Mouse (Mus musculus) ES-E14 (cell line): ENCODE data around the gene Gsta2. TPM values are rescaled to one million over a fixed set of nuclear protein-coding genes. Genes with fewer than 3 reads are reported as not detected.
"Not testable (repeated sequence)": the region's sequence is repeated elsewhere in the genome, so short reads cannot be mapped to it uniquely, and the experiment has no call there.

Experiments
- DNase-seq: peaks from one replicate; pipeline ENCODE4 v3.0.0-alpha.2; 2013; ENCODE audit warnings: low read depth, low spot score
- H3K27ac ChIP-seq: 2 replicates; pipeline ENCODE4 v1.5.1; 2012; ENCODE audit warnings: low read depth, mild to moderate bottlenecking, low read length, moderate library complexity, mixed read lengths; ENCODE audit not compliant: poor library complexity, insufficient read depth, severe bottlenecking
- H3K36me3 ChIP-seq: 2 replicates; pipeline ENCODE4 v1.6.1; 2012; ENCODE audit warnings: mild to moderate bottlenecking, low read length, moderate library complexity, mixed read lengths; ENCODE audit not compliant: control insufficient read depth, poor library complexity, insufficient read depth, severe bottlenecking
- H3K4me1 ChIP-seq, 2 experiments: fragments of 150-350 bp in 1 of 2; sonication (generic) in 1 of 2; 2 replicates each; pipeline ENCODE4 v1.6.1; 2012; ENCODE audit warnings: low read length in 2 of 2, mild to moderate bottlenecking in 1 of 2, mixed read lengths in 1 of 2; ENCODE audit not compliant: control insufficient read depth in 2 of 2, insufficient read depth in 2 of 2, poor library complexity in 1 of 2
- H3K4me3 ChIP-seq, 2 experiments: fragments of 150-350 bp in 1 of 2; sonication (generic) in 1 of 2; 2 replicates each; pipeline ENCODE4 v1.5.1; 2012; ENCODE audit warnings: low read length in 2 of 2, low read depth in 1 of 2, mild to moderate bottlenecking in 1 of 2, mixed read lengths in 1 of 2; ENCODE audit not compliant: insufficient read depth in 1 of 2, poor library complexity in 1 of 2, severe bottlenecking in 1 of 2
- H3K9ac ChIP-seq: 2 replicates; pipeline ENCODE4 v1.6.1; 2012; ENCODE audit warnings: low read depth, mild to moderate bottlenecking, low read length, mixed read lengths; ENCODE audit not compliant: poor library complexity, insufficient read depth, severe bottlenecking
- H3K9me3 ChIP-seq: fragments of 150-350 bp; sonication (generic); 2 replicates; pipeline ENCODE4 v1.6.1; 2012; ENCODE audit warnings: low read depth, mild to moderate bottlenecking, low read length; ENCODE audit not compliant: control insufficient read depth, insufficient read depth
- CHD2 ChIP-seq: IDR thresholded peaks from 2 replicates; pipeline ENCODE4 v1.6.1; 2014; ENCODE audit warnings: mild to moderate bottlenecking, low read depth, low read length, inconsistent platforms
- HCFC1 ChIP-seq: IDR thresholded peaks from 2 replicates; pipeline ENCODE4 v1.6.1; 2012; ENCODE audit warnings: low read length, inconsistent platforms, borderline replicate concordance; ENCODE audit not compliant: insufficient read depth
- MAFK ChIP-seq: IDR thresholded peaks from 2 replicates; pipeline ENCODE4 v1.6.1; 2014; ENCODE audit warnings: mild to moderate bottlenecking, low read depth, low read length, inconsistent platforms; ENCODE audit not compliant: insufficient read depth
- ZC3H11A ChIP-seq: IDR thresholded peaks from 2 replicates; pipeline ENCODE4 v1.6.1; 2012; ENCODE audit warnings: low read depth, mild to moderate bottlenecking, inconsistent platforms, low read length, borderline replicate concordance
- ZNF384 ChIP-seq: IDR thresholded peaks from 2 replicates; pipeline ENCODE4 v1.6.1; 2012; ENCODE audit warnings: low read depth, low read length, inconsistent platforms
- in situ Hi-C, 2 experiments: fragments of 600-800 bp; cut with MboI; formaldehyde crosslinking; loops; one replicate each; pipeline ENCODE4 v1.15.1; 2025; ENCODE audit warnings: low sequenced_read_pairs in 2 of 2, inconsistent platforms in 1 of 2; ENCODE audit not compliant: unreplicated experiment in 2 of 2
- total RNA-seq: library from RNA; depleted of rRNA; stranded (reverse); fragments of 300-350 nt; gene quantifications from 2 replicates; pipeline ENCODE4 v1.2.3, GENCODE M21; 2012

Gene Gsta2
- total RNA-seq, 1 experiment: not detected

DNA sequence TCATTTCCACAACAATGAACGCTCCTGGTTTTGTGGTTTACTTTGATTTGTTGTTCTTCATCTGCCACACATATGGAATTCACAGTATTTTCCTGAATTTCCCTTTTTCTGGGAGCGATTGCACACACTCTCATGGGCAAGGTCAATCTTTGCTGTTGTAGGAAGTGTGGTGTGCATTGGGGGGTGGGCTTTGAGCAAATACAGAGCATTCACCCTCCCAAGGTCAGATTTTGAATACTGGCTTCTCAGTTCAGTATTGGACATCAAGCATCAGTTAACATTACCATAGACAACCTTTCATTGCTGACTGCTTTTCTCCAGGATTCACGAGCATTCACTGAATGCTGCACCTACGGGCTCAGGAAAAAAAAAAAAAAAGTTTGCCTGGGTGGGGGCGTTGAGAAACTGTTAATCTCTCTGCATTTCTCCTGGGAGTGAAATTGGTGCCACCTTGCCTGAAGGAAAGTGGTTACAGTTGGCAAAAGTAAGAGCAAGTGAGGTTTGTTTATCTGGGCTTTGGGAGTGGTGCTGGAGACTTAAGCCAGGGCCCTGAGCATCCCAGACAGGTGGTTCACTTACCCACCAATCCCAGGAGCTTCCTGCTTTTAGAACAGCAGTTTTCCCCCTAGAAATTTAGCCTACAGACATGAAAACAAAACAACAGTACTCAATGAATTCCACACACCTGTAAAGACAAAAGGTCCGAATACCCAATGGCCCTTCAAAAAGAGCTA, 4.3 kb upstream of the Gsta2 start:
- Histone ChIP-seq H3K9me3 (no peaks in the 10 kb centered on the region), H3K4me3 (no peak overlapping the region; a peak in 1 of 4 replicates), H3K9ac (0 out of 2 replicates have a peak overlapping the region, but pooled peaks have one; percentile 12), H3K4me1 (peaks cover 7 to 16% of the 10 kb centered on the region in 2 experiments), H3K27ac (peak overlapping the region; percentile 89), H3K36me3 (no peaks in the 10 kb centered on the region)
- in situ Hi-C loops: loop anchor here in 1 of 2 experiments (5.0 kb wide), 1 partner anchor 32 kb away; no protein-coding TSS in a partner anchor
- no peak for DNase-seq
- no peak for TF ChIP-seq ZC3H11A
- TF ChIP-seq ZNF384: peak; percentile 95

GRCm38 (mm10) chr9:78358053-78358452, 2.5 kb upstream of the Gsta2 start:
- Histone ChIP-seq H3K36me3 (no peaks in the 10 kb centered on the region), H3K9me3 (no peaks in the 10 kb centered on the region), H3K4me1 (peaks cover 7 to 16% of the 10 kb centered on the region in 2 experiments), H3K4me3 (no peak overlapping the region), H3K27ac (no peak overlapping the region), H3K9ac (no peak overlapping the region)
- peak; percentile 98 for DNase-seq
- in situ Hi-C loops: loop anchor here in 1 of 2 experiments (5.0 kb wide), 1 partner anchor 34 kb away; no protein-coding TSS in a partner anchor
- peak; percentile 69; the same call in 1 of the 2 replicates for TF ChIP-seq ZC3H11A
- TF ChIP-seq CHD2: no peak
- no peak for TF ChIP-seq HCFC1
- TF ChIP-seq MAFK: no peak
- no peak for TF ChIP-seq ZNF384

- no peak overlapping the region for H3K27ac ChIP-seq
- H3K4me1 ChIP-seq: peaks cover 0 to 10% of the 10 kb centered on the region in 2 experiments; a peak in 2 of 4 replicates
- in situ Hi-C loops: loop anchor here in 1 of 2 experiments (5.0 kb wide), 1 partner anchor 37 kb away; no protein-coding TSS in a partner anchor
- no peak for TF ChIP-seq CHD2
- no peak for TF ChIP-seq ZC3H11A
- TF ChIP-seq ZNF384: no peak
- TF ChIP-seq HCFC1: no peak
- TF ChIP-seq MAFK: no peak
- H3K9ac ChIP-seq: no peak overlapping the region
- H3K36me3 ChIP-seq: no peaks in the 10 kb centered on the region
- H3K4me3 ChIP-seq: no peak overlapping the region
- no peak for DNase-seq
- H3K9me3 ChIP-seq: no peaks in the 10 kb centered on the region
Observed at GRCm38 (mm10) chr9:78354665-78355578, 666 bp downstream of the Gsta2 start.

DNA sequence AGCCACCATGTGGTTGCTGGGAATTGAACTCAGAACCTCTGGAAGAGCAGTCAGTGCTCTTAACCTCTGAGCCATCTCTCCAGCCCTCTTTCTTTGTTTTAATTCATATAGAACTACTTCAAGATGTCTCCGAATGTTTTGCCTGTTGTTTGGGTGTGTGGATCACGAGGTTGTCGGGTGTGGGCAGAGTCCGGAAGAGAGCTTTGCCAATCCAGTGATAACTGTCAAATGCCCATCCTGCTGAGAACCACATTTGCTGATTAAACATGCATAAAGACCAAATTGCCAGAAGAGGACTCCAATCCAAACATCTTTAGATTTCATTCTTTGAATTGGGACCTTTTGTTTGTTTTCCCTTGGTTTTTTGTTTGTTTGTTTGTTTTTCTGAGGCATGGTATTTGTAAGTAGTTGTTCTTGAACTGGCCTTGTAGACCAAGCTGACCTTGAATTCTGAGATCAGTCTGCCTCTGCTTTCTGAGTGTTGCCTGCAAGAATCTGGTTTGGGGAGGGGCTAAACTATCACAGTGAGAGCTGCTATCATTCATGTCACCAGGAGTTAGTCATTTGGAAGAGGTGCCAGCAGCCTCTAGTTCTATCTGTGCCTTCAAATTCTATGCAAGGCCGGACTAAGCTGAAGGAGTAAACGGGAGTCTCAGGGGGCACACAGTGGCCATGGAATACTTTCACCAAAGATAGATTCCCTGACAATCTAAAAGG, 3.9 kb downstream of the Gsta2 start:
- no peak overlapping the region for H3K9ac ChIP-seq

GRCm38 (mm10) chr9:78350007-78350406, 5.6 kb downstream of the Gsta2 start:
- H3K36me3 ChIP-seq, H3K4me1 ChIP-seq, H3K27ac ChIP-seq, in situ Hi-C loops, DNase-seq, H3K4me3 ChIP-seq, H3K9ac ChIP-seq, H3K9me3 ChIP-seq: not testable (repeated sequence)

More for the DNA sequence above, 3.9 kb downstream of the Gsta2 start:
- in situ Hi-C loops: no loop called here
- H3K36me3 ChIP-seq: no peaks in the 10 kb centered on the region
- no peak for DNase-seq
- TF ChIP-seq ZC3H11A: no peak
- TF ChIP-seq CHD2: no peak
- no peak for TF ChIP-seq ZNF384
- TF ChIP-seq HCFC1: no peak
- TF ChIP-seq MAFK: no peak
- no peak overlapping the region for H3K4me3 ChIP-seq
- H3K27ac ChIP-seq: no peak overlapping the region
- no peaks in the 10 kb centered on the region; a peak in 1 of 4 replicates for H3K4me1 ChIP-seq
- no peaks in the 10 kb centered on the region for H3K9me3 ChIP-seq

- in situ Hi-C loops, DNase-seq, H3K27ac ChIP-seq, H3K4me1 ChIP-seq, H3K9ac ChIP-seq, H3K9me3 ChIP-seq, H3K36me3 ChIP-seq, H3K4me3 ChIP-seq: not testable (repeated sequence)
Observed at GRCm38 (mm10) chr9:78349141-78349540, 6.4 kb downstream of the Gsta2 start.
